Mouse (Mus musculus) urinary bladder, postnatal 14 days (tissue): ENCODE results near the gene Vmn1r82.

ENCODE experiments used
- DNase-seq: peaks from one replicate; pipeline ENCODE4 v3.0.0; 2021; ENCODE audit warnings: low spot score

Gene Vmn1r82

GRCm38 (mm10) chr7:12300130-12300529 lies at the start of gene Vmn1r82:
Gene Vmn1r82 (plus strand): TSS chr7:12300430.
- DNase-seq, result no peak

DNA sequence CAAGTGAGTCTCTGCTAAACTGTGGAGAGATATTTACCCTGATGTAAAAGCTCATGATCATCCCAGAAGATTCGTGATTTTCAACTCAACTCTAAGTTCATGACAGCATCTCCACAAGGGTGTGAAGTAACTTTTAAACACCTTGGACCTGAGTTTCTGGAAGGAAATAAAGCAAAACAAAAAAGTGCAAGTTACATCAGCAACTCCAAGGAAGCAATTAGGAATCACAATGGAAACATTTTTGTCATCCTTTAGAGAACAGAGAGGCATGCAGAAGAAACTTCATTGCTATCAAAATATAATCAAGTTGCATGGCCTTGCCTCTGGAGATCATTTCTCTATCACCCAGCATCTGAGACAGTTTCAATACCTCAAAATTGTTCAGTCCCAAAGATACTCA lies 32.1 kb upstream of the Vmn1r82 start, which contains the start of gene Vmn1r81:
Vmn1r81 (minus strand) TSS at position 101 of the 400 bp plus-strand sequence.
- no peak for DNase-seq

DNA sequence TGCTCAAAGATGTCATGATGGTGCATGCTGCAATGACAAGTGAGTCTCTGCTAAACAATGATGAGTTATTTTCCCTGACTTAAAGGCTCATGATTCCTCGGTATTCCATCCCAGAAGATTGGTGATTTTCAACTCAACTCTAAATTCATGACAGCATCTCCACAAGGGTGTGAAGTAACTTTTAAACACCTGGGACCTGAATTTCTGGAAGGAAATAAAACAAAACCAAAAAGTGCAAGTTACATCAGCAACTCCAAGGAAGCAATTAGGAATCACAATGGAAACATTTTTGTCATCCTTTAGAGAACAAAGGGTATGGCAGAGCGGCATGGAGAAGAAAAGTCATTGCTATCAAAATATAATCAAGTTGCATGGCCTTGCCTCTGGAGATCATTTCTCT lies 29.2 kb downstream of the Vmn1r82 start, which contains the start of gene Vmn1r83:
Vmn1r83 (minus strand) TSS at position 101 of the 400 bp plus-strand sequence.
- DNase-seq, result no peak
